ENCODE assay signal across 12 mouse cellular contexts in genomic region chr7:129525985-129526384, GRCm38 (mm10).
A peak's percentile ranks its signal among the peaks of the same experiment; 100 is the strongest.
DNase-seq lines count a peak whose midpoint lies in the region; ATAC-seq lines count a peak whose summit lies in the region.
"Had no signal": no experiment of that assay in that cellular context is flagged by ENCODE, and none has a peak within 500 bp of the region (broad histone marks: within the 10 kb centered on the region; RNA-seq: fewer than 3 reads in every experiment).

No protein-coding gene starts in this region.

- H3K36me3 ChIP-seq in kidney, embryonic 15.5 days = no peaks in the 10 kb centered on the region
- H3K36me3 ChIP-seq: embryonic facial prominence, embryonic 12.5 days; forebrain, embryonic 12.5 days; heart, embryonic 12.5 days; liver, embryonic 13.5 days had no signal

- H3K4me1 ChIP-seq in kidney, embryonic 15.5 days = 0 out of 2 replicates have a peak, but pooled peaks cover 4% of the 10 kb centered on the region
- H3K4me1 ChIP-seq: embryonic facial prominence, embryonic 12.5 days; forebrain, embryonic 12.5 days; liver, embryonic 13.5 days had no signal

- 27% methylated on average over 3 of the region's 3 CpGs for WGBS in kidney, embryonic 15.5 days

- no peak overlapping the region for H3K4me2 ChIP-seq in kidney, embryonic 15.5 days
- H3K4me2 ChIP-seq: embryonic facial prominence, embryonic 12.5 days; forebrain, embryonic 12.5 days; heart, embryonic 12.5 days; liver, embryonic 13.5 days had no signal

- no peaks in the 10 kb centered on the region for H3K9me3 ChIP-seq in kidney, embryonic 15.5 days (replicated peaks)
- H3K9me3 ChIP-seq: embryonic facial prominence, embryonic 12.5 days; forebrain, embryonic 12.5 days; heart, embryonic 12.5 days; liver, embryonic 13.5 days had no signal

- no peak for ATAC-seq in kidney, embryonic 15.5 days (replicated peaks; ENCODE audit: low FRiP score)

- no peak overlapping the region for H3K27ac ChIP-seq in kidney, embryonic 15.5 days
- H3K27ac ChIP-seq: embryonic facial prominence, embryonic 12.5 days; forebrain, embryonic 12.5 days; liver, embryonic 13.5 days had no signal

- H3K27me3 ChIP-seq in kidney, embryonic 15.5 days = no peaks in the 10 kb centered on the region
- H3K27me3 ChIP-seq: embryonic facial prominence, embryonic 12.5 days; forebrain, embryonic 12.5 days; heart, embryonic 12.5 days; liver, embryonic 13.5 days had no signal

- peak; percentile 26 for DNase-seq in kidney, postnatal 14 days
- DNase-seq in adipocyte (ENCODE audit: low spot score) = peak; percentile 35
- peak; percentile 86 for DNase-seq in adrenal gland, adult 2 months
- peak; percentile 57 for DNase-seq in gonadal fat pad, adult 2 months (ENCODE audit: low read depth)
- DNase-seq in T-cell, adult 2 months (ENCODE audit: low spot score) = no peak
- DNase-seq in layer of hippocampus, adult 18-20 months (ENCODE audit: low spot score in 2 of 2) = no peak
- DNase-seq: cerebellum, adult 8-10 months; liver, embryonic 13.5 days had no signal

- no peak overlapping the region for H3K9ac ChIP-seq in kidney, embryonic 15.5 days
- H3K9ac ChIP-seq: embryonic facial prominence, embryonic 12.5 days; forebrain, embryonic 12.5 days; heart, embryonic 12.5 days; liver, embryonic 13.5 days had no signal

- H3K4me3 ChIP-seq in kidney, embryonic 15.5 days (replicated peaks) = no peak overlapping the region
- H3K4me3 ChIP-seq: embryonic facial prominence, embryonic 12.5 days; forebrain, embryonic 12.5 days; heart, embryonic 12.5 days; liver, embryonic 13.5 days had no signal

Comparison
In these comparisons a context has a peak if more than half of its experiments do, and no peak if none do; other contexts are left out.
1. DNase-seq: peak in kidney, postnatal 14 days (single experiment), adipocyte (single experiment), adrenal gland, adult 2 months (single experiment) and gonadal fat pad, adult 2 months (single experiment); none in T-cell, adult 2 months (single experiment) and layer of hippocampus, adult 18-20 months (0 of 2).